Mouse (Mus musculus) c-Kit-positive CD71-positive TER-119-negative erythroid progenitor cells, embryonic 14.5 days (primary cell): ENCODE data around the gene Tmem88.

Source experiments
- DNase-seq: peaks from one replicate; pipeline ENCODE4 v3.0.0-alpha.2; 2013; ENCODE audit warnings: low read depth

Tmem88 gene

GRCm38 (mm10) chr11:69357690-69358089, 40.3 kb downstream of the Tmem88 start:
- no peak for DNase-seq

GRCm38 (mm10) chr11:69356544-69356943, 41.5 kb downstream of the Tmem88 start:
- no peak for DNase-seq
